Mouse (Mus musculus) MEL (cell line): ENCODE results near the gene Flt3l.

Source experiments
- CTCF ChIP-seq, 3 experiments: IDR thresholded peaks in 2 of 3; conservative IDR thresholded peaks in 1 of 3; 2 replicates each; pipeline ENCODE4 v1.5.1; 2011 to 2012; ENCODE audit warnings: low read length in 3 of 3, low read depth in 2 of 3, mild to moderate bottlenecking in 2 of 3, improper control_type of control experiment in 1 of 3, inconsistent platforms in 1 of 3, mixed read lengths in 1 of 3, moderate library complexity in 1 of 3; ENCODE audit not compliant: control insufficient read depth in 1 of 3, insufficient read depth in 1 of 3, poor library complexity in 1 of 3, severe bottlenecking in 1 of 3
- EP300 ChIP-seq, 2 experiments: IDR thresholded peaks; 2 replicates each; pipeline ENCODE4 v1.6.1; 2011; ENCODE audit warnings: improper control_type of control experiment in 2 of 2, low read length in 2 of 2, low read depth in 1 of 2, mild to moderate bottlenecking in 1 of 2
- GATA1 ChIP-seq: IDR thresholded peaks from 2 replicates; pipeline ENCODE4 v1.6.1; 2011; ENCODE audit warnings: low read depth, low read length, improper control_type of control experiment
- KAT2A ChIP-seq: conservative IDR thresholded peaks from 2 replicates; pipeline ENCODE4 v1.6.1; 2012; ENCODE audit warnings: low read depth, low read length, improper control_type of control experiment, inconsistent platforms
- POLR2A ChIP-seq, 2 experiments: IDR thresholded peaks; 2 replicates each; pipeline ENCODE4 v1.6.1; 2011 to 2012; ENCODE audit warnings: low read length in 2 of 2, mild to moderate bottlenecking in 2 of 2, control low read depth in 1 of 2, improper control_type of control experiment in 1 of 2, low read depth in 1 of 2, moderate library complexity in 1 of 2; ENCODE audit not compliant: control insufficient read depth in 1 of 2, insufficient read depth in 1 of 2, poor library complexity in 1 of 2
- POLR2AphosphoS2 ChIP-seq: IDR thresholded peaks from 2 replicates; pipeline ENCODE4 v1.6.1; 2011; ENCODE audit warnings: low read length, improper control_type of control experiment
- TAL1 ChIP-seq: IDR thresholded peaks from 2 replicates; pipeline ENCODE4 v1.6.1; 2012; ENCODE audit warnings: mild to moderate bottlenecking, inconsistent platforms, low read length, moderate library complexity, mixed read lengths
- ZC3H11A ChIP-seq: IDR thresholded peaks from 2 replicates; pipeline ENCODE4 v1.6.1; 2012; ENCODE audit warnings: low read depth, mild to moderate bottlenecking, inconsistent platforms, low read length, improper control_type of control experiment
- ZMIZ1 ChIP-seq: IDR thresholded peaks from 2 replicates; pipeline ENCODE4 v1.6.1; 2012; ENCODE audit warnings: low read depth, mild to moderate bottlenecking, inconsistent platforms, low read length, improper control_type of control experiment, moderate library complexity

GRCm38 (mm10) chr7:45182199-45182601, 46.0 kb upstream of the Flt3l start:
- TF ChIP-seq POLR2A (IDR thresholded peaks at IDR 0.05; ENCODE audit: control insufficient read depth in 1 of 2, insufficient read depth in 1 of 2, low read depth in 1 of 2, low read length in 2 of 2, poor library complexity in 1 of 2), result peak; percentile 56 to 90; a peak in 2 of 4 replicates
- TF ChIP-seq CTCF (IDR thresholded peaks at IDR 0.05 in 2 of 3, conservative IDR thresholded peaks at IDR 0.05 in 1 of 3; ENCODE audit: control insufficient read depth in 1 of 3, insufficient read depth in 1 of 3, low read depth in 2 of 3, low read length in 3 of 3, poor library complexity in 1 of 3, severe bottlenecking in 1 of 3), result no peak
- no peak for TF ChIP-seq EP300 (IDR thresholded peaks at IDR 0.05; ENCODE audit: low read depth in 1 of 2, low read length in 2 of 2)
- TF ChIP-seq POLR2AphosphoS2, result peak; percentile 54; the same call in 1 of the 2 replicates
- no peak for TF ChIP-seq GATA1
- TF ChIP-seq ZMIZ1, result peak; percentile 74; the same call in 1 of the 2 replicates
- TF ChIP-seq ZC3H11A, result no peak
- no peak for TF ChIP-seq TAL1
- no peak for TF ChIP-seq KAT2A
